Mouse (Mus musculus) retina, postnatal 1 day (tissue): ENCODE data around the gene Arhgap18.
"Not testable (repeated sequence)": the region's sequence is repeated elsewhere in the genome, so short reads cannot be mapped to it uniquely, and the experiment has no call there.

Experiments used
- DNase-seq: peaks from one replicate; pipeline ENCODE4 v3.0.0-alpha.2; 2012

Arhgap18 gene

GRCm38 (mm10) chr10:26912112-26912797, 159.0 kb downstream of the Arhgap18 start:
- DNase-seq, result no peak

GRCm38 (mm10) chr10:26912807-26913206, 159.6 kb downstream of the Arhgap18 start:
- no peak for DNase-seq

- peak; percentile 69 for DNase-seq
These were observed 166.2 kb downstream of the Arhgap18 start for GRCm38 (mm10) chr10:26919307-26919977.

GRCm38 (mm10) chr10:26920383-26920979, 167.3 kb downstream of the Arhgap18 start:
- DNase-seq, result no peak

DNA sequence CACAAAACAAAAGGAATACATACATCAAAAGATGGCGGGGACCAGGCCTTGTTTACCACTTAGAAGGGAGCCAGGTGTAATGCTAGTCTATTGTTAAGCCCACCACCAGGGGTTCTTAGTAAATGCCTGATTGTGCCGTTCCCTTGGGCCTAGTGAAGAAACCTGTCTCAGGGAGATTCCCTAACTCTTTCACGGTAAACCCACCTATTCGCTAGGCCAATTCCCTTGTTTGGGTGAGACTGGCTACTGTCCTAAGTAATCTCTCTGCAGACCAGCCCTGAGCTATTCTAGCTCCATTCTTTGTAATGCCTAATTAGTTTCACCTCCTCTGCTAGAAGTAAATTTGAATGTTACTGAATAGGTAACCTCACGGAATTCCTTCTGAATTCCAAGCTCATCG, 182.8 kb downstream of the Arhgap18 start:
- not testable (repeated sequence) for DNase-seq

- not testable (repeated sequence) for DNase-seq
These were observed 185.2 kb downstream of the Arhgap18 start for GRCm38 (mm10) chr10:26938464-26938863.

DNA sequence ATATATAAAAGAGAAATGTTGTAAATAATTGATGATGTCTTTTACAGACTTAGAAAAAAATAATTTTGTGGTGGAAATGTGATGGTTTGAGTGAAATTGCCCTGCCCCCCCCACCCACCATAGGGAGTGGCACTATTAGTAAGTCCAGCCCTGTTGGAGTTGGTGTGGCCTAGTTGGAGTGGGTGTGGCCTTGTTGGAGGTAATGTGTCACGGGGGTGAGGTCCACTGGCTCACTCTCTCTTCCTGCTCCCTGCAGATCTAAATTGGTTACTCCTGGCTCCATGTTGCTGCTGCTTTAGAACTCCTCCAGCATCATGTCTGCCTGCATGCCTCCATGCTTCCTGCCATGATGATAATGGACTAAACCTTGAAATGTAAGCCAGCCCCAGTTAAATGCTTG, 186.3 kb downstream of the Arhgap18 start:
- DNase-seq, result no peak

DNA sequence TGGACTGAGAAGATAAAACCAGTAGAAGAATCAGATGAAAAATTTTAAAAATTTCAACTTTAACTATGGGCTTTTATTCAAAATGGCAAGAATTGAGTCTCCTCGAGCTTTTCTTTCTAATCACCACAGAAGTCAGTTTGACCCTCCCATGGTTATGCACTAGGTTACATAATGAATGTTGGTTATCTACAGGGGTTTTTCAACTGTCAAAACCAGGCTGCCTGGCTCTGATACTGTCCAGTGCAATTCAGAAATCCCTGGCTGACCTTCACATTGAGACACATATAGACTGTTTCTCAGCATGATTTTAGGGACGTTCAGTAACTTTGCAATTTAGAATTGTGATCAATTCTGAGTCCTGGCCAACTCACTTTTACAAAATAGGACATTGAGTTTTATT, 195.1 kb downstream of the Arhgap18 start:
- DNase-seq, result no peak

GRCm38 (mm10) chr10:26949667-26950066, 196.4 kb downstream of the Arhgap18 start:
- DNase-seq, result no peak

DNA sequence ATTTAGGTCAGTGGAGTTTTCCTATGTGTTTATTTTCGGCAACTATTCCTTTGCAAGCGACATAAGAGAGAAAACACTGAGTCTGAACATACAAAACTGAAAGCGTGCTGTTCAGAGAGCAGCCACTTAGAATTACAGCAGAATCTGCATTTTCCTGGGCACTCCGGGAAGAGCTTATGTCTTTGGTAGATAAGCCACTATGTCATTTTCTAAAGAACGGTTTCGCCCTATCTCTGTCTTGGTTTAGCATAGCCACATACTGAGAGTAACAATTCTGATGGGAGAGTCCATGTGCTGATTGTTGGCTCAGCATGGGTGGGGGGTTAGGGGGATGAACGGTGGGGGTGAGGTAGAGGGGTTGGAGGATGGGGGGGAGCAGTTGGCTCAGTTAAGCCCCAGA, 197.2 kb downstream of the Arhgap18 start:
- no peak for DNase-seq

GRCm38 (mm10) chr10:26958513-26958912, 205.3 kb downstream of the Arhgap18 start:
- no peak for DNase-seq
